Mouse (Mus musculus) embryonic facial prominence, embryonic 12.5 days (tissue): ENCODE results near the gene Pfdn4. TPM values are rescaled to one million over a fixed set of nuclear protein-coding genes. Genes with fewer than 3 reads are reported as not detected.
A peak's percentile ranks its signal among the peaks of the same experiment; 100 is the strongest.

Source experiments
- ATAC-seq: fragments of 200-750 bp; cut with Nextera tagmentation; 2 replicates; pipeline ENCODE4 v1.8.0; 2017; ENCODE audit not compliant: insufficient number of reproducible peaks, insufficient read depth, low FRiP score, low TSS enrichment
- H3K27ac ChIP-seq: fragments of 300-500 bp; sonication (generic); 2 replicates; pipeline ENCODE4 v1.5.1; 2016; ENCODE audit warnings: mild to moderate bottlenecking
- H3K27me3 ChIP-seq: fragments of 300-500 bp; sonication (generic); 2 replicates; pipeline ENCODE4 v1.6.1; 2016; ENCODE audit warnings: mild to moderate bottlenecking, moderate library complexity
- H3K36me3 ChIP-seq: fragments of 300-500 bp; sonication (generic); 2 replicates; pipeline ENCODE4 v1.6.1; 2016; ENCODE audit warnings: mild to moderate bottlenecking
- H3K4me1 ChIP-seq: fragments of 300-500 bp; sonication (generic); 2 replicates; pipeline ENCODE4 v1.6.1; 2016
- H3K4me2 ChIP-seq: fragments of 300-500 bp; sonication (generic); replicated peaks from 2 replicates; pipeline ENCODE4 v1.6.1; 2016; ENCODE audit warnings: mild to moderate bottlenecking, moderate library complexity
- H3K4me3 ChIP-seq: fragments of 300-500 bp; sonication (generic); 2 replicates; pipeline ENCODE4 v1.5.1; 2016; ENCODE audit warnings: mild to moderate bottlenecking
- H3K9ac ChIP-seq: fragments of 300-500 bp; sonication (generic); 2 replicates; pipeline ENCODE4 v1.6.1; 2016; ENCODE audit warnings: mild to moderate bottlenecking, moderate library complexity
- H3K9me3 ChIP-seq: fragments of 300-500 bp; sonication (generic); 2 replicates; pipeline ENCODE4 v1.6.1; 2016; ENCODE audit warnings: mild to moderate bottlenecking, moderate library complexity
- WGBS: fragments of 180-500 bp; shearing (Covaris S2); methylation state at CpG from one replicate; pipeline ENCODE4 v1.1.7; 2016; 5-methylcytosine and 5-hydroxymethylcytosine counted together
- polyA plus RNA-seq: library from polyadenylated mRNA; unstranded; fragments of >200 nt; fragmentation: Nextera tagmentation; extraction: Ambion mirVana; gene quantifications from 2 replicates; pipeline ENCODE4 v1.2.1, GENCODE M21; 2016

Gene Pfdn4
- polyA plus RNA-seq, 1 experiment from 2014 or later, result 95.7 TPM

DNA sequence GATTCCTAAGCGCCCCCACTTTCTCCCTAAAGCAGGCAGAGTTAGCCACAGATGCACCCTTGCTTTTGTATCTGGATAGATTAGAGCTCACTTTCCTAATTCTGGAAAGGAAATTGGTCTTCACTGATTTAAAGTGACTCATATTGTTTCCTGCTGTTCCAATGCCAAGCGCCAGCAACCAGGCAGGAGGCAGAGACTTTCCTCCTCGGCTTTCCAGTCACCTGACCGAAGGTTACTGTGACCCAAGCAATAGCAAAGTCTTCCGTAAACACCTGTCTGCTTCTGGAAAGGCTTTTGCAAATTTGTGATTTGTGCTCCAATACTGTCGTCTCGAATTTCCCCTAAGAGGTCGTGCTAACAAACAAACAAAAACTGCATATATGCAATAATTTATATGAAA lies 1.8 kb downstream of the Pfdn4 start:
- Histone ChIP-seq H3K4me2 (no peak overlapping the region), H3K27ac (no peak overlapping the region), H3K4me3 (no peak overlapping the region; the same call in 1 of the 2 replicates), H3K27me3 (peaks cover 67% of the 10 kb centered on the region), H3K4me1 (peaks cover 21% of the 10 kb centered on the region), H3K9ac (no peak overlapping the region), H3K36me3 (no peaks in the 10 kb centered on the region), H3K9me3 (no peaks in the 10 kb centered on the region)
- WGBS, result 14% methylated on average over 8 of the region's 8 CpGs
- ATAC-seq, result no peak

DNA sequence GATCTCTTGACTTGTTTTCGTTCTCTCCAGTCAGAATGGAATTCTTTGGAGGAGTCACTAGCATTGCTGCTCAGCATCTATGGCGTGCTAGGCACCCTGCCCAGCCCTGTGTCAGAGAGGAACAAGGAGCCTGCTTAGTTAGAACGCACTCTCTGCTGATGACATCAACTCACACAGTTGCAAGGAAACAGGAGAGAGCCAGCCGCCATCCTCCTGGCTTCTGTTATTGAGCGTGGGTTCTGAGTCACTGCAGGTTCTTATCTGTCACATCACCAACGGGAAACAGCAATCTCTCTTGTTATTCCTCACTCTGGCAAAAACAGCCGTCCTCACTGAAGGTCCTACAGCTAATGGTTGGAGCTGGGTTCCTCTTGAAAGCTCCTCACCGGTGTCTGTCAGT lies 7.1 kb downstream of the Pfdn4 start:
- Histone ChIP-seq H3K4me2 (no peak overlapping the region), H3K36me3 (no peaks in the 10 kb centered on the region), H3K27ac (no peak overlapping the region), H3K9me3 (no peaks in the 10 kb centered on the region), H3K27me3 (peaks cover 15% of the 10 kb centered on the region), H3K4me1 (peaks cover 5% of the 10 kb centered on the region; the same call in 1 of the 2 replicates), H3K4me3 (no peak overlapping the region), H3K9ac (no peak overlapping the region)
- 58% methylated on average over 8 of the region's 8 CpGs for WGBS
- ATAC-seq, result no peak

- no peak for ATAC-seq
- Histone ChIP-seq H3K4me3 (no peak overlapping the region), H3K4me1 (peaks cover 8% of the 10 kb centered on the region; the same call in 1 of the 2 replicates), H3K9me3 (no peaks in the 10 kb centered on the region), H3K9ac (no peak overlapping the region), H3K27ac (no peak overlapping the region), H3K27me3 (peaks cover 8% of the 10 kb centered on the region), H3K4me2 (no peak overlapping the region), H3K36me3 (no peaks in the 10 kb centered on the region)
- WGBS, result 33% methylated on average over 4 of the region's 4 CpGs
Measured at GRCm38 (mm10) chr2:170503983-170504382, 7.8 kb downstream of the Pfdn4 start.

DNA sequence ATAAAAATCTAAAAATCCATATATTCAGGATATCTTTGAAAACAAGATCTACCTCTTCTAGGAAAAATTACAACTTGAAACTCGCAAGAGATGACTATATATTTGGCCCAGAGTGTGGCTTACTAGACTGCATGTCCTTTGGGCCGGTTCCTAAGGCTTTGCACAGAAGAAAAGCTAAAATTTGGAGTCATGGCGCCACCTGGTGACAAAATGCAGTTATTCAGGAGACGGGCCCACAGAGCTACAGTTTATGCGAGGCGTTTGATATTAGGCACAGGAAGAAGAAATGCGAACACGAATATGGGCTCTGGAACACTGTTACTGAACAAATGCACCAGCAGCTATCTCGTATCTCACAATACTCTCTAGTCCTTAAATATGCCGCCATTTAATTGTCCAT lies 11.5 kb downstream of the Pfdn4 start:
- H3K4me2 ChIP-seq, result no peak overlapping the region
- no peaks in the 10 kb centered on the region for H3K9me3 ChIP-seq
- peaks cover 17% of the 10 kb centered on the region for H3K4me1 ChIP-seq
- H3K36me3 ChIP-seq, result no peaks in the 10 kb centered on the region
- H3K27me3 ChIP-seq, result no peaks in the 10 kb centered on the region
- no peak for ATAC-seq
- no peak overlapping the region for H3K27ac ChIP-seq
- H3K9ac ChIP-seq, result no peak overlapping the region
- H3K4me3 ChIP-seq, result no peak overlapping the region
- 7% methylated on average over 10 of the region's 10 CpGs for WGBS

DNA sequence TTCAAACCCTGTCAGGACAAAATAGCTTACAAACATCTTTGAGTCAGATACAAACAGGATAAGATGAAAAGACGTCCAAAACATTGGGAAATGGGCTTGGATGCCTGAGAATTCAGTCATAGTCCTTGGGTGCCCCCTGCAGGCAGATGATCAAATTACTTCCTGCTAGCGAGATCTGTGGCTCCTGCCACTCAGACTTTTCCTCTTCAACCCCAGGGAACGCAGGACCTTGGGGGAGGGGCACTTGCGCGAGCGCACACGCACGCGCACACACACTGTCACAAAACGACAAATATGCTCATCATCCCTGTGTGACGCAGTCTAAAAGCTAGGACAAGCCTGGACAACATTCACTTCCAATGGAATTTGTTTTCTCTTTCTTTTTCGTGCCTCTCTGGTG lies 12.6 kb downstream of the Pfdn4 start:
- Histone ChIP-seq H3K4me2 (peak overlapping the region; percentile 50), H3K27me3 (no peaks in the 10 kb centered on the region), H3K27ac (no peak overlapping the region), H3K4me3 (peak overlapping the region; percentile 19; the same call in 1 of the 2 replicates), H3K9ac (no peak overlapping the region), H3K36me3 (no peaks in the 10 kb centered on the region), H3K9me3 (no peaks in the 10 kb centered on the region), H3K4me1 (peaks cover 23% of the 10 kb centered on the region)
- 3% methylated on average over 12 of the region's 12 CpGs for WGBS
- no peak for ATAC-seq

DNA sequence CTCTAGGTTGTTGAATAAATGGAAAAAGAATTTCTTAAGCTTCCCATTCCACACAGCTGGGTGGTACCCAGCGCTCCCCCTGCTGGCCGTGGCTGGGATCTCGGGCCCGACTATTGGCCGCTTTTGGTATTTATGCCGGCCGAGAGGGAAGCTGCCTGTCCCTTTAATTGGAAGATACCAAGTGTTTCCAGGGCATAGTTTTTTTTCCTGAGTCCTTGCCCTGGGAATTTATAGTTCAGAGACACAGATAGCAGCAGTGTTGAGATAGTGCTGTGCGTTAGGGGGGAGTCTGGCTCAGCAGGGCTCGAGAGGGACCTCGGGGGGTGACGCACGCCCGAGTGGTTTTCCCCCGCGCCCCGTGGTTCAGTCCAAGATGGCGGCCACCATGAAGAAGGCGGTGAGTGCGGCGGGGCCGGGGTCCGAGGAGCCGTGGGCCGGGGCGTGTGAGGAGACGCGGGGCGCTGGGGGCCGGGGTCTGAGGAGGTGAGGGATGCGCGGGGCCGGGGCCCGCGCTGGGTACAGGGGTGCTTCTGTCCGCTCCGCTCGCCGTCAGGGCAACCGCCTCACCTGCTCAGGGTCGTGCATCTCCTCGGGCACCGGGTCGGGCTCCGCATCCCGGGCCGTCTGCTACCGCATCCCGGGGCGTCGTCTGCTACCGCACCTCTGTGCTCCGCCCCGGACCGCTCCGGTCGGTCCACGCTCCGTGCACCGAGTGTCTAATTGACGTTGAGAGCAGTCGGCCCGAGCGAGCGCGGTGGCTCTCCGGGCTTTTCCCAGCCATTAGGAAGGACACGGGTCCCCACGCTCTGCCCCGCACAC lies 15.1 kb downstream of the Pfdn4 start:
- peak overlapping the region; percentile 97 for H3K4me3 ChIP-seq
- 1% methylated on average over 66 of the region's 69 CpGs for WGBS
- ATAC-seq, result peak; percentile 66
- peaks cover 7% of the 10 kb centered on the region for H3K36me3 ChIP-seq
- no peaks in the 10 kb centered on the region for H3K9me3 ChIP-seq
- H3K27ac ChIP-seq, result peak overlapping the region; percentile 74
- no peaks in the 10 kb centered on the region for H3K27me3 ChIP-seq
- peak overlapping the region; percentile 79 for H3K4me2 ChIP-seq
- H3K4me1 ChIP-seq, result peaks cover 23% of the 10 kb centered on the region
- H3K9ac ChIP-seq, result peak overlapping the region; percentile 92

GRCm38 (mm10) chr2:170513756-170514155 lies 17.5 kb downstream of the Pfdn4 start:
- Histone ChIP-seq H3K4me2 (no peak overlapping the region), H3K27me3 (no peaks in the 10 kb centered on the region), H3K36me3 (peaks cover 25% of the 10 kb centered on the region), H3K9ac (no peak overlapping the region), H3K4me3 (no peak overlapping the region), H3K4me1 (peaks cover 15% of the 10 kb centered on the region), H3K27ac (no peak overlapping the region), H3K9me3 (no peaks in the 10 kb centered on the region)
- WGBS, result 89% methylated on average over 12 of the region's 12 CpGs
- ATAC-seq, result no peak

- WGBS, result 3% methylated on average over 6 of the region's 7 CpGs
Measured at GRCm38 (mm10) chr2:170520321-170520971, 24.2 kb downstream of the Pfdn4 start.

GRCm38 (mm10) chr2:170526513-170526912 lies 30.3 kb downstream of the Pfdn4 start:
- H3K4me2 ChIP-seq, result no peak overlapping the region
- no peaks in the 10 kb centered on the region for H3K27me3 ChIP-seq
- H3K27ac ChIP-seq, result no peak overlapping the region
- WGBS, result 86% methylated on average over 8 of the region's 8 CpGs
- no peak overlapping the region for H3K4me3 ChIP-seq
- no peaks in the 10 kb centered on the region for H3K36me3 ChIP-seq
- no peaks in the 10 kb centered on the region for H3K9me3 ChIP-seq
- ATAC-seq, result no peak
- no peaks in the 10 kb centered on the region for H3K4me1 ChIP-seq
- H3K9ac ChIP-seq, result no peak overlapping the region

More at GRCm38 (mm10) chr2:170520321-170520971, 24.2 kb downstream of the Pfdn4 start:
- Histone ChIP-seq H3K9ac (no peak overlapping the region), H3K27me3 (no peaks in the 10 kb centered on the region), H3K36me3 (peaks cover 34% of the 10 kb centered on the region), H3K4me3 (no peak overlapping the region), H3K4me2 (no peak overlapping the region), H3K27ac (no peak overlapping the region), H3K4me1 (no peaks in the 10 kb centered on the region), H3K9me3 (no peaks in the 10 kb centered on the region)
- no peak for ATAC-seq

DNA sequence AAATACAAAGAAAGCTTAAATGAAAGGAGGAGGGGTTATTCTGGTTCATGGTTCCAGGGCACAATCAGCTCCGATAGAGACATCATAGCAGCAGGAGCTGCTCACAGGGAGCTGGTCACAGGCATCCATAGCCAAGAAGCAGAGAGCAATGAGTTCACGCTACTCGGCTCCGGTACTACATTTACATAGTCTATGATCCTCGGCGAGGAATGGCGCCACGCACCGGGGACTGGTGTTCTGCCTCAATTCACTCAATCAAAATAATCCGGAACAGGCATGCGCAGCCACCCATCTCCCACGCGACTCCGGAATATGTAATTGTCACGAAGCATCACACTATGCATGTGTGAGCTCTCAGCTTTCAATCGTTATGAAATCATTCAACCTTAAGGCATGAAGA lies 31.8 kb downstream of the Pfdn4 start:
- Histone ChIP-seq H3K4me2 (no peak overlapping the region), H3K9me3 (no peaks in the 10 kb centered on the region), H3K4me3 (no peak overlapping the region), H3K27ac (no peak overlapping the region), H3K9ac (no peak overlapping the region), H3K4me1 (no peaks in the 10 kb centered on the region), H3K27me3 (no peaks in the 10 kb centered on the region), H3K36me3 (no peaks in the 10 kb centered on the region)
- no peak for ATAC-seq
- WGBS, result 92% methylated on average over 16 of the region's 16 CpGs

- ATAC-seq, result no peak
- Histone ChIP-seq H3K9me3 (no peaks in the 10 kb centered on the region), H3K9ac (no peak overlapping the region), H3K27ac (no peak overlapping the region), H3K36me3 (no peaks in the 10 kb centered on the region), H3K4me1 (no peaks in the 10 kb centered on the region), H3K4me2 (no peak overlapping the region), H3K27me3 (no peaks in the 10 kb centered on the region), H3K4me3 (no peak overlapping the region)
- WGBS, result 89% methylated on average over 7 of the region's 7 CpGs
Measured at GRCm38 (mm10) chr2:170529766-170530165, 33.5 kb downstream of the Pfdn4 start.

DNA sequence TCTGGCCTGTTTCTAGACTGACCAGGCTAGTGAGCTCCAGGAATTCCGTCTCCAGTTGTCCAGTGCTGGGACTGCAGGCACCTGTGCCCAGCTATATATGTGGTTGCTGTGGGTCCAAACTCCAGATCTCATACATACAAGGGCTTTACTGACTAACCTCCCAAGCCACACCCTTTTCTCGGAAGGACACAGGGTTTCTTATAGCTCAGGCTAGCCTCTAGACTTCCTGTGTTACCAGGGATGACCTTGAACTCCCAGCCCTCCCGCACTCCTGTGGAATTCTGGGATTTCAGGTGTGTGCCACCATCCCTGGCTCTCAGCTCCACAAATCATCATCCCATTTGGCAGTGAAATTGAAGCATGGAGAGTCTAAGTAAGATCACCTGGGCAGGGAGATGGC lies 34.0 kb downstream of the Pfdn4 start:
- Histone ChIP-seq H3K27me3 (no peaks in the 10 kb centered on the region), H3K4me2 (no peak overlapping the region), H3K9ac (no peak overlapping the region), H3K4me1 (no peaks in the 10 kb centered on the region), H3K4me3 (no peak overlapping the region), H3K9me3 (no peaks in the 10 kb centered on the region), H3K36me3 (no peaks in the 10 kb centered on the region), H3K27ac (no peak overlapping the region)
- no peak for ATAC-seq
- 81% methylated on average over 3 of the region's 3 CpGs for WGBS
